Mouse (Mus musculus): ENCODE data around the gene Tmem164. TPM values are rescaled to one million over a fixed set of nuclear protein-coding genes. Genes with fewer than 3 reads are reported as not detected.

Tmem164 gene
- total and polyA plus RNA-seq, 3 experiments: 41.1 to 110 (median 64.3) TPM

DNA sequence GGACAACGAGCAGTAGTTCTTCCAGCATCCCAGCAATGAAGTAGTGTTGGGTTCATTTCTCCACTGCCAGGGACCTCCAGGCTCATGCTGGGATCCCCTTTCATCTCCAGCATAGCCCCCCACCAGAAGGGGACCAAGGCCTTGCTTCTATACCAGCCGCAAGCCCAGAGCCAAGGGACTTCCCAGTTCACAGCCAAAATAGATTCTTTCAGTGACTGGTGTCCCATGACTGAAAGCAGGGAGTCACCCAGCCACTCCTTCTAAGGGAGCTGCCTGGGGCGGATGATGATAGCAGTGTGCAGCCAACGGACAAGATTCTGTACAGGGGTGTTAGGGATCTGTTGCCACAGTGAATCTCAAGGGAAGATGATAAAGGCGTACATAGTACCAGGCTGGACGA is 153.6 kb downstream of the Tmem164 start:
- Histone ChIP-seq H3K36me3 (replicated peaks) (peaks cover 95% of the 10 kb centered on the region), H3K4me1 (ENCODE audit: insufficient read depth, low read depth, low read length) (peaks cover 5% of the 10 kb centered on the region; the same call in 1 of the 2 replicates), H3K27me3 (ENCODE audit: insufficient read depth, low read length) (no peaks in the 10 kb centered on the region), H3K4me3 (ENCODE audit: low read depth, low read length) (no peak overlapping the region), H3K9me3 (replicated peaks) (no peaks in the 10 kb centered on the region)
- ATAC-seq (ENCODE audit: extremely low read depth, insufficient number of reproducible peaks, low FRiP score, poor library complexity, severe bottlenecking): no peak
- TF ChIP-seq GATA1 (IDR thresholded peaks at IDR 0.05; ENCODE audit: borderline replicate concordance, low read length): no peak
- TF ChIP-seq TAL1 (conservative IDR thresholded peaks at IDR 0.05; ENCODE audit: low read depth, low read length): no peak
- no peak for TF ChIP-seq CTCF (IDR thresholded peaks at IDR 0.05; ENCODE audit: low read depth, low read length)
- TF ChIP-seq POLR2AphosphoS5 (IDR thresholded peaks at IDR 0.05; ENCODE audit: insufficient replicate concordance, low read depth, low read length): no peak
- TF ChIP-seq GATA2 (IDR thresholded peaks at IDR 0.05; ENCODE audit: borderline replicate concordance, low read depth, low read length): no peak
- no peak for DNase-seq (ENCODE audit: low spot score)

DNA sequence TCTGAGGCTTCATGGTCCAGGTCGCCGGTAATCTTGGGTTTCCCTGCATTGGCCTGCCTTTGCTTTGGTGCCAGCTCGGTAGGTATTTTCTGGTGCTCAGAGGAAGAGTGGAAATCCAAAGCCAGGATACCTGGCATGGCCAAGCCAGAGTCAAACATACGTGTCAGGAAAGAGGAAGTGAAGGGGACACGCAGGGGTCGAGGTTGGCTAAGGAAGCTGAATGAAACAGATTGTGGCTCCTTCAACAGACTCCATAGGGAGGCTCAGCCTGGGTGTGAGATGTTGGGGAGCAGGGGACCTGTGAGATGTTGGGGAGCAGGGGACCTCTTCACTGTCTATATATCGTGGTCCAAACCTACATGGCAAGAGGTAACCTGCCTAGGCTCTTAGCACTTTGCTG is 155.2 kb downstream of the Tmem164 start:
- Histone ChIP-seq H3K36me3 (replicated peaks) (peaks cover 95% of the 10 kb centered on the region), H3K4me1 (ENCODE audit: insufficient read depth, low read depth, low read length) (peaks cover 5% of the 10 kb centered on the region; the same call in 1 of the 2 replicates), H3K9me3 (replicated peaks) (no peaks in the 10 kb centered on the region), H3K27me3 (ENCODE audit: insufficient read depth, low read length) (no peaks in the 10 kb centered on the region), H3K4me3 (ENCODE audit: low read depth, low read length) (no peak overlapping the region)
- no peak for ATAC-seq (ENCODE audit: extremely low read depth, insufficient number of reproducible peaks, low FRiP score, poor library complexity, severe bottlenecking)
- DNase-seq (ENCODE audit: low spot score): no peak
- TF ChIP-seq TAL1 (conservative IDR thresholded peaks at IDR 0.05; ENCODE audit: low read depth, low read length): no peak

DNA sequence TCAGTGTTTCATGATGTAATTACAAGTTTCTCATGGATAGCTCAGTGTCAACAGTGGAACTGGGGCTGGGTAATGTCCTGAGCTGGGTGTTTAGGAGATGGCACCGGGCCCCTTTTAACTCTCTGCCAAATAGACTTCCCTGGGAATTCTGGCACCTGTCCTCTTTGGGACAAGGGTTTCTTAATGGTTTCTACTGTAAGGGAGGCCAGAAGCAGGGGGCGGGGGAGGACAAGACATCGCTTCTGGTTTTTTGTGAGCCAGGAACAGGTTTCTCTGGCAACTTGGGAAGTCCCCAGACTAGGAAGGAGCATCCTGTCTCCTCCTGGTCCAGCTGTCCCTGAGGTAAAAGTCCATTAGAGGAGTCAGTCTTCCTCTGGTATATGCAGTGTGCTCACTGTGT is 156.1 kb downstream of the Tmem164 start:
- Histone ChIP-seq H3K9me3 (replicated peaks) (no peaks in the 10 kb centered on the region), H3K4me1 (ENCODE audit: insufficient read depth, low read depth, low read length) (peaks cover 5% of the 10 kb centered on the region; the same call in 1 of the 2 replicates), H3K27me3 (ENCODE audit: insufficient read depth, low read length) (no peaks in the 10 kb centered on the region), H3K36me3 (replicated peaks) (peaks cover 97% of the 10 kb centered on the region), H3K4me3 (ENCODE audit: low read depth, low read length) (no peak overlapping the region)
- ATAC-seq (ENCODE audit: extremely low read depth, insufficient number of reproducible peaks, low FRiP score, poor library complexity, severe bottlenecking) (no peak), DNase-seq (ENCODE audit: low spot score) (no peak)
- TF ChIP-seq GATA1 (IDR thresholded peaks at IDR 0.05; ENCODE audit: borderline replicate concordance, low read length) (no peak), POLR2AphosphoS5 (IDR thresholded peaks at IDR 0.05; ENCODE audit: insufficient replicate concordance, low read depth, low read length) (no peak), GATA2 (IDR thresholded peaks at IDR 0.05; ENCODE audit: borderline replicate concordance, low read depth, low read length) (no peak), CTCF (IDR thresholded peaks at IDR 0.05; ENCODE audit: low read depth, low read length) (no peak), TAL1 (conservative IDR thresholded peaks at IDR 0.05; ENCODE audit: low read depth, low read length) (no peak)

DNA sequence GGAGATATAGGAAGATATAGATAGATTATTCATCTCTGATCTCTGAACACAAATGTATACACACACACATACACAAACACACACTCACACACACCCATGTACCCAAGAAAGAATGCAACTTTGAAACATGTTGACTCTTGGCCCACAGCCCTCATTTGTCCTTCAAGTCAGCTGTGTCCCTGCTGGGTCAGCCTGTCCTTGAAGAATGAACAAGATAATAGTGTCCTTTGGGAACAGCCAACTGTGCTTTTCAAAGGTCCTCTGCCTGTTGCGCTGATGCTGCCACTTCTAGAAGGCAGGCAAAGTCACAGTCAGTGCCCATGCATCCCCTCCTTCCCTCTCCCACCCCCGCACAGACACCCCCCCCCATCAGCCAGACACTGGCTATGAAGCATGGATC is 157.6 kb downstream of the Tmem164 start:
- Histone ChIP-seq H3K9me3 (replicated peaks) (no peaks in the 10 kb centered on the region), H3K4me1 (ENCODE audit: insufficient read depth, low read depth, low read length) (peaks cover 5% of the 10 kb centered on the region; the same call in 1 of the 2 replicates), H3K27me3 (ENCODE audit: insufficient read depth, low read length) (no peaks in the 10 kb centered on the region), H3K4me3 (ENCODE audit: low read depth, low read length) (no peak overlapping the region), H3K36me3 (replicated peaks) (peaks cover 92% of the 10 kb centered on the region)
- no peak for TF ChIP-seq POLR2AphosphoS5 (IDR thresholded peaks at IDR 0.05; ENCODE audit: insufficient replicate concordance, low read depth, low read length)
- TF ChIP-seq CTCF (IDR thresholded peaks at IDR 0.05; ENCODE audit: low read depth, low read length): no peak
- no peak for TF ChIP-seq GATA1 (IDR thresholded peaks at IDR 0.05; ENCODE audit: borderline replicate concordance, low read length)
- no peak for TF ChIP-seq TAL1 (conservative IDR thresholded peaks at IDR 0.05; ENCODE audit: low read depth, low read length)
- no peak for TF ChIP-seq GATA2 (IDR thresholded peaks at IDR 0.05; ENCODE audit: borderline replicate concordance, low read depth, low read length)
- ATAC-seq (ENCODE audit: extremely low read depth, insufficient number of reproducible peaks, low FRiP score, poor library complexity, severe bottlenecking): no peak
- no peak for DNase-seq (ENCODE audit: low spot score)

DNA sequence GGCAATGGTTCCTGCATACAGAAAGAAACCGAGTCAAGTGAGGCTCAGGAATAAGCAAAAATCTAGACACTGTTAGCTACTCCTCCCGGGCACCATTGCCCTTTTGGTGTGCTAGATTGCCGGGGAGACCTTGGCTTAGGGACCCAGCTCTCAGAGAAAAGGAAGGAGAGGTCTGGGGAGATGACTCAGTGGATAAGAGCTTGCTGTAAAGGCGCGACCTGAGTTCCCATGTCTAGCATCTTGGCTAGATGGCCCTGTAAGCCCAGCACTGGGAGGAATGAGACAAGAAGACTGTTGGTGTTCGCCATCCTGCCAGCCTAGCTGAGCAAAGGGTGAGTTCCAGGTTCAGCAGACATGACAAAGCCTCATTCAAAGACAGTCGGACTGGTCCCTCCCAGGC is 158.2 kb downstream of the Tmem164 start:
- Histone ChIP-seq H3K4me1 (ENCODE audit: insufficient read depth, low read depth, low read length) (peaks cover 5% of the 10 kb centered on the region; the same call in 1 of the 2 replicates), H3K27me3 (ENCODE audit: insufficient read depth, low read length) (no peaks in the 10 kb centered on the region), H3K4me3 (ENCODE audit: low read depth, low read length) (no peak overlapping the region), H3K36me3 (replicated peaks) (peaks cover 87% of the 10 kb centered on the region), H3K9me3 (replicated peaks) (no peaks in the 10 kb centered on the region)
- no peak for TF ChIP-seq CTCF (IDR thresholded peaks at IDR 0.05; ENCODE audit: low read depth, low read length)
- no peak for TF ChIP-seq POLR2AphosphoS5 (IDR thresholded peaks at IDR 0.05; ENCODE audit: insufficient replicate concordance, low read depth, low read length)
- no peak for TF ChIP-seq TAL1 (conservative IDR thresholded peaks at IDR 0.05; ENCODE audit: low read depth, low read length)
- no peak for TF ChIP-seq GATA2 (IDR thresholded peaks at IDR 0.05; ENCODE audit: borderline replicate concordance, low read depth, low read length)
- no peak for TF ChIP-seq GATA1 (IDR thresholded peaks at IDR 0.05; ENCODE audit: borderline replicate concordance, low read length)
- no peak for DNase-seq (ENCODE audit: low spot score)
- ATAC-seq (ENCODE audit: extremely low read depth, insufficient number of reproducible peaks, low FRiP score, poor library complexity, severe bottlenecking): no peak

DNA sequence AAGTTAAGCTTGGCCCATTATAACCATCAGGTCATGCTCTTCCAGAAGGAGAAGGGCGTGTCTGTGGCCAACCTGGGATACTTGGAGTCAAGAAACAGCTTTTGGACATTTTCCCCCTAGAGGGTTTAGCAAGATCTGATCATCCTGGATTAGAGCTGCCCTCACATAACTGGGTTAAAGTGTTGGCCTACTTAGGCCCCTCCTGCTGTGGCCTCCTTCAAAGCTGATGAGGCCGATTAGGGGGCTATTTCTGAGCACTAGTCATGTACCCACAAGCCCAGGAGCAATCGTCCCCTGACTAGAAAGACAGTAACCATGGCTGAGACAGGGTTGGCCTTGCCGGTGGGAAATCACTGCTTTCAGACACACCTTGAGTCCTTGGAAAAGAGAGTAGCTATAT is 160.7 kb downstream of the Tmem164 start:
- ATAC-seq (ENCODE audit: extremely low read depth, insufficient number of reproducible peaks, low FRiP score, poor library complexity, severe bottlenecking): no peak
- TF ChIP-seq GATA1 (IDR thresholded peaks at IDR 0.05; ENCODE audit: borderline replicate concordance, low read length) (no peak), GATA2 (IDR thresholded peaks at IDR 0.05; ENCODE audit: borderline replicate concordance, low read depth, low read length) (no peak), POLR2AphosphoS5 (IDR thresholded peaks at IDR 0.05; ENCODE audit: insufficient replicate concordance, low read depth, low read length) (no peak), CTCF (IDR thresholded peaks at IDR 0.05; ENCODE audit: low read depth, low read length) (no peak), TAL1 (conservative IDR thresholded peaks at IDR 0.05; ENCODE audit: low read depth, low read length) (no peak)

DNA sequence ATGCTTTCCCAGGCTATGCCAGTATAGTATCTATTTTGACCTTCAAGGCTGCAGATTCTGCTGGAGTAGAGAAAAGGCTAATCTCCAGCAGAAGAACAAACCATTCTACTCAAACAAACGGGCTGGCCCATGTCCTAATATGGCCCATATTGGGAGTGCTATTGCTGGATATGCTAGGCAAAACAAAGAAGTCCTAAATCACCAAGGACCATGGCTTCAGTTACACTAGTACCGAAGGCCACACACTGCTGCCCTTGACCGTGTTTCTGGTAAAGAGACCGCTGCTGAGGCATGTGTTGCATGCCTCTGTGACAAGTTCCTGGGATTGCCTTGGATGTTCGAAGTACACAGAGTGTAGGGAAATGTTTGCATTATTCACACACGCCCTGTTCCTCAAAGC is 165.1 kb downstream of the Tmem164 start:
- Histone ChIP-seq H3K4me3 (ENCODE audit: low read depth, low read length) (no peak overlapping the region), H3K9me3 (replicated peaks) (no peaks in the 10 kb centered on the region), H3K4me1 (ENCODE audit: insufficient read depth, low read depth, low read length) (no peaks in the 10 kb centered on the region), H3K27me3 (ENCODE audit: insufficient read depth, low read length) (no peaks in the 10 kb centered on the region), H3K36me3 (replicated peaks) (peaks cover 42% of the 10 kb centered on the region)
- no peak for DNase-seq (ENCODE audit: low spot score)
- TF ChIP-seq POLR2AphosphoS5 (IDR thresholded peaks at IDR 0.05; ENCODE audit: insufficient replicate concordance, low read depth, low read length): no peak
- TF ChIP-seq TAL1 (conservative IDR thresholded peaks at IDR 0.05; ENCODE audit: low read depth, low read length): no peak
- no peak for TF ChIP-seq CTCF (IDR thresholded peaks at IDR 0.05; ENCODE audit: low read depth, low read length)
- TF ChIP-seq GATA2 (IDR thresholded peaks at IDR 0.05; ENCODE audit: borderline replicate concordance, low read depth, low read length): no peak
- TF ChIP-seq GATA1 (IDR thresholded peaks at IDR 0.05; ENCODE audit: borderline replicate concordance, low read length): no peak
- ATAC-seq (ENCODE audit: extremely low read depth, insufficient number of reproducible peaks, low FRiP score, poor library complexity, severe bottlenecking): no peak

More for the DNA sequence above, 160.7 kb downstream of the Tmem164 start:
- Histone ChIP-seq H3K27me3 (ENCODE audit: insufficient read depth, low read length) (no peaks in the 10 kb centered on the region), H3K9me3 (replicated peaks) (no peaks in the 10 kb centered on the region), H3K4me1 (ENCODE audit: insufficient read depth, low read depth, low read length) (no peaks in the 10 kb centered on the region), H3K36me3 (replicated peaks) (peaks cover 72% of the 10 kb centered on the region), H3K4me3 (ENCODE audit: low read depth, low read length) (no peak overlapping the region)
- DNase-seq (ENCODE audit: low spot score): no peak

Measured in G1E (cell line).